Mouse (Mus musculus) thymus, postnatal 4 days (tissue): Measurements from ENCODE around the gene Sapcd2.
"Not testable (repeated sequence)": the region's sequence is repeated elsewhere in the genome, so short reads cannot be mapped to it uniquely, and the experiment has no call there.

Experiments
- DNase-seq: peaks from one replicate; pipeline ENCODE4 v3.0.0; 2021

Gene Sapcd2

DNA sequence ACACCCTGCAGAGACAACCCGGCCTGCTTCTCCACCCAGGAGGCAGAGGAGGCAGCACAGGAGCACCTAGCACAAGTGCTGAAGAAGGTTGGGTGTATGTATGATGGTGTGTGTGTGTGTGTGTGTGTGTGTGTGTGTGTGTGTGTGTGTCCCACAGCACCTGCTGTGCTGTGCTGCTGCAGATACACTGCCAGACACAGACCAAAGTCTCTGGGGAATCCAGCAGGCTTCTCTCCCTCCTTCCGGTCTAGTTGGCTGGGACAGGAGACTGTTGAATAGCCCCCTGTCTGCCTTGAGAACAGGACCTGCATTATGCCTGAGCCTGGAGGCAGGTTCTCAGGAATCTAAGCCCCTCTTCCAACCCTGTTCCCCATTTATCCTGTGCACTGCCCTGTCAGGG, 1.3 kb downstream of the Sapcd2 start:
- no peak for DNase-seq

DNA sequence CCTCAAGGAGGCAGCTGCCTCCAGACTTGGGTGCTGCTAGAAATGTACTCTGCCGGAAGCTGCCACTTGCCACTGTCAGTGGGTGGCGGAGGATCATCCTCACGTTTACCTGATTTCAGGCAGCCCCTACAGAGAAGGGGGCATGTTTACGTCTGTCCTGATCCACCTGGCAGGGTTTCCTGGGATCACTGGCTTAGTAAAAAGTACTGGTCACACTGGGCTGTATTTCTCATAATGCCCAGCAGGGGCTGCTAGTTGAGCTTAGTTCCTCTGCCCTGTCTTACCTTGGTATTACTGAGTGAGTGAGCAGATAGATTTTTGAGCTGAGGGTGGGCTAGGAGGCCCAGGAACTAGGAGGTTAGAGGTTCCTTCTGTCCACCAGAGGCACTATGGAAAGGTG, 4.5 kb downstream of the Sapcd2 start:
- peak; percentile 61 for DNase-seq

DNA sequence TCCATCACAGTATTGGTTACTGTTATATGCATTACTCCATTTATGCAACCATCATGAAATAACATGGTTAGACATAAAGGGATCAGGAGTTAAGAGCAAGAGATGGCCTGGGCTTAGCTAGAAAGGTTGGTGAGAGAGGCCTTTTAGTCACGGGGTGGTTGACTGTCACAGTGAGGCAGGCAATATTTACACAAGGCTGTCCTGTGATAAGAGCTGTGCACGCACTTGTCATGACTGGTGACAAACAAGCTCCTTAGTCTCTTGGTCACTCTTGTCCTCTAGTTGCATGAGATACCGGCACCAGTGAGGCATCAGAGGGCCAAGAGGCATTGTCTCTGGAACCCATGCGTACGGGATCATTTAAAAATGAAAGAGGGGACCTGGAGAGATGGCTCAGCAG, 12.4 kb downstream of the Sapcd2 start:
- no peak for DNase-seq

DNA sequence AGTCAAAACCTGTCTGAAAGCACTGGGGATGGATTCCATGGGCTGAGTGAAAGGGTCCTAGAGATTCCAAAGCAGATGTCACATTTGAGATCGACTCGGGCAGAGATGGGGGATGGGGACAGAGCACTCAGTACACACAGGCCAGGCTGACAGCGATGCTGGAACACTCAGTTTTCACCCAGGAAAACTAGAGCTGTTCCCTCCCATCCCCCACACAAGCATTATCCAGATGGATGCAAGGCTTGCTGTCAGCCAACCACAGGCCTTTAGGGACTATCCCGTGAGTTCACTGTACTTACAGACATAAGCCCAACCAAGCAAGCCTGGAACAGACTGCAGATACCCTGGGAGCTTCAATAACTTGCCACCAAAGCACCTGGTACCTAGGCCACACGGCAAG, 19.1 kb downstream of the Sapcd2 start:
- DNase-seq, result no peak

DNA sequence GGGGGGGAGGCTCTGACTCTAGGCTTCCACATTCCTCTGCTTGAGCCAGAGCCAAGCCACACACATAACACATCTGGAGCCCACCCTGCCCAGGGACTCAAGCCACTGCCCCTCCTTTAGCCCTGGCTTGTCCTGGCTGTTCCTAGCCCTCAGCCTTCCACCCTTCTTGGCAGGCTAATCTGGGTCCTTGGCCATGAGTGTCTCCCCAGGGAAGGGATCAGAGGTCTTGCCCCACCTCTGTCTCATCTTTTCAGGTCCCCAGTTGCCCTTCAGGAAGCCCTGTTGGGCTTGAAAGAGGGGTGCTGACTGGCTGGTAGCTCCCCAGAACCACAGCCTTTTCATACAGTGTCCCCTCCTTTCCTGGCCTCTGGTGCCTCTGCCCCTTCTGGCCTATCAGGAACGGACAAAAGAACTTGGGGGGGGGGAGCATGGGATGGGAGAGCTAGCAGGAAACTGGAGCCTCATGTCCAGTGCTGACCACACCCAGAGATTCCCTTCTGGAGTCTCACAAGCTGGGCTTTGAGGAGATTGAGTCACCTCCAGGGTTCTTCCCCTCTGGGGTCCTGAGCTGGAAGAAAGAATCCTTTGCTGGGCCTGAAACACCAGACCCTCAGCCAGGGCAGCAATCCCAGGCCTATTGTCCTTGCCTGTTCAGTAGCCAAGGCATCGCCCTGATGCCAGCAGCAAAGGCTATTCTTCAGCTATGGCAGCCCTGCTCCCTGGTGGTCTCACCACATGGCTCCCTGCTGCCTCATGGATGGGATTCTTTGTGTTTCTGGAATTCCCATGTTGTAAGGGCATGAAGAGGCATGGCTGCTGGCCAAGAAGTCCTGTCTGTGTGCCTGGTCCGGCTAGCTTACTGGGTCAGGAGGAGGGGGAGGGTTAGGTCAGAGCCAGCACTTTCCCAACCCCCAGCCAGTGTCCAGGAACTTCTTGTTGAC, 22.4 kb downstream of the Sapcd2 start:
- DNase-seq, result no peak

DNA sequence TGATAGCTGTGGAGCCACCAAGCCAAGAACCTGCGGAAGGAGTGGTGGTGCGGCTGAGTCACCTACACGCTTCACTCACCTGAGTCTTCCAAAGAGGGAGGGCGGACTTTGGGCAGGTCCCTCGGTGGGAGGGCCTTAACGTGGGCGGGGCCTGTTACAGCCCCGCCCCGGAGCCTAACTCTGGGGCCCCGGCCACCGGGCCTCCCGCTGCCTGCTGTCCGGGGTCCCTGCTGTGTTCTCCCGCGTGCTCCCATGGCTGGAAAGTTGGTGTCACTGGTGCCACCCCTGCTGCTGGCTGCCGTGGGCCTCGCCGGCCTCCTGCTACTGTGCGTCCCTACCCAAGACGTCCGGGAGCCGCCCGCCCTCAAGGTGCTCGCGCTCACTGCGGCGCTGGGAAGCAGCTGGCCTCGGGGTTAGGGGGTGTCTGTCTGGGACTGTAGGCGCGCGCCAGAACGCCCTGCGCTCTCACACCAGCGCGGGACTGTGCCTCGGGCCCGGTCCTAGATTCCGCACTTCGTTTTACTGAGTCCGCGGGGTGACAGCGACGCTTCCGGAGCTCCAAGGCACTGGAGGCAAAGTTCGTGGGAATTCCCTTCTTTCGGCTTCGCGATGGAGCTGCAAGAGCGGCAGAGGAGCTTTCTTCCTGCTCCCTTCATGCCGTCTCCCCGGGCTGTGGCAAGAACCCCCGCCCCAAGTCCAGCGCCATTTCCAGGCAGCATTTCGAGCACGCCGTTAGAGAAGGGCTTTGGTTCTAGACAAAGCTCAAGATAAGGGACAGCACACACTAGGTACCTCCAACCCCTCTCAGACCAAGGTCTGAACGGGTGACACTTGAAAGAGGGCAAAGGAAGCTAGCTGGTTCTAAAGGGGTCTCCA, 23.8 kb downstream of the Sapcd2 start, which contains the start of gene Entpd2:
TSS of gene Entpd2 (plus strand) at position 154 of the 876 bp plus-strand sequence.
- DNase-seq, result peak; percentile 46

DNA sequence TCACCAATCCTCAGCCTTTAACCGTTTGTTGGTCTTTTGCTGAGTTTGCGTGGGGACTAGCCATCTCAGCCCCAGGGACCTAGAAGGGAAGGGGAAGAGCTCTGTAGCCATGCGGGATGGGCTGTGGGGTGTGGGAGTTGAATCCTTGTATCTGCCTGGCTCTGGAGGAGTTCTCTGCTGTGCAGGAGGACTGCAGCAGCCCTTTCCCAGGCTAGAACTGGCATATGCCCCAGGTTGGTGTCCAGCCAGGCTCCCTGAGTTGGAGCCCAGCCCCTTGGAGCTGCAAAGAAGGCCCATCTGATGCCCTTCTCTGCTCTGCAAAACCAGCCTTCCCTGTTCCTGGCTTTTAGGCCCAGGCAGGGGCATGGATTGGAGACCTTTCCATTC, 24.5 kb downstream of the Sapcd2 start:
- no peak for DNase-seq

DNA sequence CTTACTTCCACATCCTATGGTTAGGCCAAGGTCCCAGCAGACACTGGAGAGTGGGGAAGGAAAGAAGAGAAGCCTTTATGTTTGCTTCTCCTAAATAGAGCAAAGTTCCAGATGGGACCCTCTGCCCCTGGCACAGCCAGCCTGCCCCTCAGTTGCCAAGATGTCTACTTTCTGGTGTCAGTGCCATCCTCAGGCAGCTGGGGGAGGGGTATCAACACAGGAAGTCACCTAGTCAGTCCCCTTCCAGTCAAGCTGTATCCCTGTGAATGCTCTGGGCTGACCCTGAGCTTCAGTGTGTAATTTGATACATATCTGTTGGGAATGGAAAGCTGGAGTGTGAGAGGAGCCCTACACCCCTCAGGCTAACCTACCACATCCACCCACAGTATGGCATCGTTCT, 24.9 kb downstream of the Sapcd2 start:
- DNase-seq, result no peak

DNA sequence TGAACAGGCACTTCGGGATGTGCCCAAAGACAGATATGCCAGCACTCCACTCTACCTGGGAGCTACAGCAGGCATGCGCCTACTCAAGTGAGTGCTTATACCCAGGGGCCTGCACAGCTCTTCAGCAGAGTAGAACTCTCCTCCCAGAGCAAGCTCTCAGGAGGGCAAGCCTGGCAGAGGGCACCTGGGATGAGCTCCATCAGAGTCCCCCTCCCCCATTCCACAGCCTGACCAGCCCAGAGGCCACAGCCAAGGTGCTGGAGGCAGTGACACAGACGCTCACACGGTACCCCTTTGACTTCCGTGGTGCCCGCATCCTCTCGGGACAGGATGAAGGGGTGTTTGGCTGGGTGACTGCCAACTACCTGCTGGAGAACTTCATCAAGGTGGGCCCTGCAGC, 25.9 kb downstream of the Sapcd2 start:
- DNase-seq, result no peak

DNA sequence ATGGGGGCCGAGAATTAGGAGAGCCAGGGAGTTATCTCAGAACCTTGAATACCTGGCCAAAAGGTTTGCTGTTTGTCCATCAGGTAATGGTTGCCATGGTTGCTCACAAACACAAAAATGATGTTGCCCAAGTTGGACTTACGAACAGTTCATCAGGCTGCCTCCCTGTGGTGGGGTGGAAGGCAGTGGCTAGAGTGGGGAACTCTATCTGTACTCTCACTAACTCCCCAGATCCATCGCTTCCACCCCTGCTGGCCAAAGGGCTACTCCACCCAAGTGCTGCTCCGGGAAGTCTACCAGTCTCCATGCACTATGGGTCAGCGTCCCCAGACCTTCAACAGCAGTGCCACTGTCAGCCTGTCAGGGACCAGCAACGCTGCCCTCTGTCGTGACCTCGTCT, 26.9 kb downstream of the Sapcd2 start, which contains the start of gene Npdc1:
TSS of gene Npdc1 (plus strand) at position 301 of the 400 bp plus-strand sequence.
- DNase-seq, result no peak

DNA sequence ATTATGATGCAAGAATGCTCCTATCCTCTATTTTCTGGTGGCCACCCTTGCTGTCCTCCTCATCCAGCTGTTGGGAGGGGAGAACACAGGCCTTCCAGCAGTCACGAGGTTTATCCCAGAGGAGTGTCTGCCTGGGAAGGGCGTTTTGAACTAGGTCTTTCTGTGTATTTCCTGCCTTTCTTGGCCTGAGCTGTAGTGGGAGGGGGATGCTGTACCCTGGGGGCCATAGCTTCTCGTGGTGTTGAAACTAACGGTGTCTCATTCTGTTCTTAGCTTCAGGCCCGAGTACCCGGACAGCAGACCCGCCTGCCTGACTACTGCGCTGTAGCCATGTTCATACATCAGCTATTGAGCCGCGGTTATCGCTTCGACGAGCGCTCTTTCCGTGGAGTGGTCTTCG, 28.2 kb downstream of the Sapcd2 start:
- DNase-seq, result no peak

DNA sequence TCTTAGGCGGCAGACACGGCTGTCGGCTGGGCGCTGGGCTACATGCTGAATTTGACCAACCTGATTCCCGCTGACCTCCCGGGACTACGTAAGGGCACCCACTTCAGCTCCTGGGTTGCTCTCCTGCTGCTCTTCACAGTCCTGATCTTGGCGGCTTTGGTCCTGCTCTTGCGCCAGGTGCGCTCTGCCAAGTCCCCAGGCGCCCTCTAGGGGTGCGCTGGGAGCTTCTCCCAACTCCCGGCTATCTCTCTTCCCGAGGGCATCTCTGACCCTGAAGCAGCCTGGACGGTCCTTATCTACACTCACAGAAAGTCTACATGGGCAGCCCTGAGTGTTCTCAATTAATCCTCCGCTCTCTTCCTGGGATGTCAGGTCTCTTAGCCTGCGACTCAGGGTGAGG, 28.6 kb downstream of the Sapcd2 start:
- DNase-seq, result peak; percentile 67

DNA sequence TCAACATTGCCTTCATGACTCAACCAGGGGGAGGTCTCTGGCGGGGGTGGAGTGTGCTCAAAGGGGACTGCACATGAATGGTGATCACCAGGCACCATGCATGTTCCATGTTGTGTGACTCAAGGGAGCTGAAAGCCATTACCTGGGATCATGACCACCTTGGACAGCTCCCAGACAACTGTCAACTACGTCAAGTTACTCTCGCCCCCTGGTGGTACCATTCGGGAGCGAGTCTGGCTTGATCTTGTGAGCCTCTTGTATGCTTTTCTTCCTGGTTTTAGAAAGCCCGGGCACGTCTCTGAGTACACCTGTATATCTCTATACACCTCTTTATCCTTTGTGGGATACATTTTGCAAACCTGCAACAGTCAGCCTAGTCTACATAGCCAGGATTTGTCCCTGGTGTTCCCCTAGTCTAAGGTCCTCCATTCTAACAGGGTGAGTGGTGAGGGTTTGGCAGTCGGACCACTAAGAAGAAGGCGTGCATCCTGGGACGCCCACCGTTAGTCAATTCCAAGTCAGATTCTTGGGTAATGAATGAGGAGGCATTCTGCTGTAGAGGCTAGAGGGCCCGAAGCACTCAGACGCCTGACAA, 30.4 kb downstream of the Sapcd2 start:
- DNase-seq, result peak; percentile 94

DNA sequence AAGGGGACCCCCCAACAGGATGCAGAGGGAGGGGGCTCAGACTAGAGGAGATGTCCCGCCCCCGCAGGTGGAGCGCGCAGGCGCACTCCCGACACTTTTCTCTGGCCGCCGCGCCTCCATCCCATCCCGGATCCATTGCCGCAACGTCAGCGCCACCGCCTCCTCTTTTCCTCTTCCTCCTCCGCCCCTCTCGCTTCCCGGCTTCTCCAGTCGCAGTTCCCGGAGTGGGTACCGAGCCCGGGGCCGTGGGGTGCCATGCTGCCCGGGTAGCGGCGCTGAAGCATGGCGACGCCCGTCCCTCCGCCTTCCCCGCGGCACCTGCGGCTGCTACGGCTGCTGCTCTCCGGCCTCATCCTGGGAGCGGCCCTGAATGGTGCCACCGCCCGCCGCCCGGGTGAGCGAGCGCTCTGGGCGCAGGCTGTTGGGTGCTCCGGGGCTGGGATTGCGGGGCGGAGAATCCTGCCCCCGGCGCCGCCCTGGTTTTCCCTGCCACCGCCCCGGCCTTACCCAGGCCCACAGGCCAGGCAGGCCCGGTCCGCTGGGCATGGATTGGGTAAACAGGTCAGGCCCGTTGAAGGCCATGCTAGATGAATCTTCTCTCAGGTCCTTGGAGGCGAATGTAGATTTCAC, 31.0 kb downstream of the Sapcd2 start:
- DNase-seq, result peak; percentile 57

DNA sequence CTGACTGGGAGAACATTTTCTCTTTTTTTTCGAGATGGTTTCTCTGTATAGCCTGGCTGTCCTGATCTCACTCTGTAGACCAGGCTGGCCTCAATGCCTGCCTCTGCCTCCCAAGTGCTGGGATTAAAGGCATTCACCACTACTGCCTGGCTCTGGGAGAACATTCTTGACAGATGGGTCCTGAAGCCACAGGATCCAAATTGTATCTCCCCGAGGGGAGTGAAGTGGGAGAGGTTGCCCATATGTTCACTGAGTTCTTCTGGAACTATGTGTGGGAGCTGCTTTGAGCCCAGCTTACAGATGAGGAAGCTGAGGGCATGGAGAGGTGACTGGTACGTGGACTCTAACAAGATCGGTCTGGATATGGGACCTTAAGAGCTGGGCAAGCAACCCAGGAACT, 31.9 kb downstream of the Sapcd2 start:
- no peak for DNase-seq

DNA sequence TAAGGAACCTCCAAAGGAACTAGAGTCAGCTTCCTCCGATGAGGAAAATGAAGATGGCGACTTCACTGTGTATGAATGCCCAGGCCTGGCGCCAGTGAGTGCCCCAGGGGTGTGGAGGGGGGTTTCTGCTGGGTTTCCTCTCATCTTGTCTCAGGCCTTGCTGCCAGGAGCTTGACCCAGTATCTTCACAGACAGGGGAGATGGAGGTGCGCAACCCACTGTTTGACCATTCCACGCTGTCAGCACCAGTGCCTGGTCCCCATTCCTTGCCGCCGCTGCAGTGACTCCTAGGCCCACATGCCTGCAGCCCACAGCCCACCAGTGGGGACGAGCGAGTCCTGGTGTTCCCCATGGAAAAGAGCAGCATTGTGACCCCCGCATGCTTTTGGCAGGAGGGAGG, 36.8 kb downstream of the Sapcd2 start:
- no peak for DNase-seq

DNA sequence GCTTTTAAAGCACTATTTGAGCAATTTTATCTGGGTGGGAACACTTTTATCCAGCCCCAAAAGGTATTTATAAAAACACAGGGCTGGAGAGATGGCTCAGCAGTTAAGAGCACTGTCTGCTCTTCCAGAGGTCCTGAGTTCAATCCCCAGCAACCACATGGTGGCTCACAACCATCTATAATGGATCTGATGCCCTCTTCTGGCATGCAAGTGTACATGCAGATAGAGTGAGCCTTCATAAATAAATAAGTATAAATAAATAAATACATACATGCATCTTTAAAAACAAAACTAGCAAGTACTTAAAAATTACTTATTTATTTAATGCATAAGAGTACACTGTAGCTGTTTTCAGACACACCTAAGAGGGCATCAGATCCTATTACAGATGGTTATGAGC, 41.3 kb downstream of the Sapcd2 start:
- DNase-seq, result not testable (repeated sequence)

DNA sequence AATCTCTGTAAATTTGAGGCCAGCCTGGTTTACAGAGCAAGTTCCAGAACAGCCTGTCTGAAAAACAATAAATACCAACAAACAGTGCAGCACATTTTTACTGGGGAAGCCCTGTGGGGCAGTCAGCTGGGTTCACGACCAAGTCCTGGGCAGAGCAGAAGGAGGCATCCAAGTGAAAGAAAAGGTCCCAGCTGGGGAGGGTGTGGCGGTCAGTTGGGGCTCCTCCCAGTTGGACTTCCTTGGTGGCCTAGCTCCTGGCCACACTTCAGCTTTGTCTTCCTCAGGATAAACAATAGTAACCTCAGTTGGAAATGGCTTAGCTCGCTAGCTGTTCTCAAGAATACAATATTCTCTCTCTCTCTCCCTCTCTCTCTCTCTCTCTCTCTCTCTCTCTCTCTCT, 45.3 kb downstream of the Sapcd2 start:
- no peak for DNase-seq

DNA sequence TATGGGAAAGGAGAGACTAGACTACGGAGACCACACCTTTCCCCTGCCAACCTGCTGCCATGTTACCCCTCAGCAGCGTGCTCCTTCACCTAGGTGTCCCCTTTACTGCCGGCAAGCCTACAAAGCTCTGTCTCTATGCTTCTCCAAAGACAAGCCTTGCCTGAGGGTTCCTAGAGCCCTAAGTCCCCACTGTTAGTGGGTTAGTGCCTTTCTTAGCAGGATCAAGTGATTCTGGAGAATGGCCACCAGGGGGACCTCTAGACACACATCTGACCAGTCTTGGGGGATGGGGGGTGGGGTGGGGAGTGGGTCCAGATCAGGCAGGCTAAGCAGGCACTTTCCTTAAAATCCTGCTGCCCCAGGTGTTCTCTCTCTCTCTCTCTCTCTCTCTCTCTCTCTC, 49.8 kb downstream of the Sapcd2 start:
- DNase-seq, result peak; percentile 74

DNA sequence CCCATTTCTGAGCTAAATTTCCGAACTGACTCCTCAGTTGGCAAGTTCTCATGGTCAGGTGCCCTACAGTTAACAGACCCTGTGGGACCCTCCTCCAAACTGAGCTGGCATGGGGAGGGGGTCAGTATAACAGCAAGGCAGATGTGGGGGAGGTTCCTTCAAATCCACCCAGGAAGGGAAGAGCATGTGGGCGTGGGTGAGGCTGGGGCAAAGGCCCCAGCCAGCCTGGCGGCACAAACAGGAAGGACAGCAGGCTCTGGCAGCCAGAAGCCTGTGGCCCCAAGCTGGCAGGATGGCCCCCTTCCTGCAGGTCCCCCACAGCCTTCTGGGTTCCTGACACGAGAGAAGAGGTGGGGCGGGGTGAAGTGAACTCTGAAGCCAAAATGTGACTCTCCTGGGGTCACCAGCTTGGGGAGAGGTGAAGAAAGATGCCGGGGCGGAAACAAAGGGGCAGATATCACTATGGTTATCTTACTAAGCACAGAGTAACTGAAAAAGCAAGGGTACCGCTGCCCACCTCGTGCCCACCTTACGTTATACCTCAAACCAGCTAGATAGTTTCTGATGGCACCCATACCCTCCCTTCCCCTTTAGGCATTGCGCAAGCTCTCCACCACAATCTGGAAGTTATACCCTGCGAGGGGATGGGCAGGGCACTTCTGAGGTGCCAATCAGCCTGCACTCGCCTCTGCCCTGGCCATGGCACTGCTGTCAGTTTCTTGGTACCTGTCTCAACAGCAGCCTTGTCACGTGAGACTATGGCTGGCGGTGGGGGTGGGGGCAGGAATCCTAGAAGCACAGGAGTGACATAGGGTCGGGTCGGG, 50.7 kb downstream of the Sapcd2 start, which contains the start of gene Fut7:
TSS of gene Fut7 (plus strand) at position 681 of the 824 bp plus-strand sequence.
- DNase-seq, result peak; percentile 59

DNA sequence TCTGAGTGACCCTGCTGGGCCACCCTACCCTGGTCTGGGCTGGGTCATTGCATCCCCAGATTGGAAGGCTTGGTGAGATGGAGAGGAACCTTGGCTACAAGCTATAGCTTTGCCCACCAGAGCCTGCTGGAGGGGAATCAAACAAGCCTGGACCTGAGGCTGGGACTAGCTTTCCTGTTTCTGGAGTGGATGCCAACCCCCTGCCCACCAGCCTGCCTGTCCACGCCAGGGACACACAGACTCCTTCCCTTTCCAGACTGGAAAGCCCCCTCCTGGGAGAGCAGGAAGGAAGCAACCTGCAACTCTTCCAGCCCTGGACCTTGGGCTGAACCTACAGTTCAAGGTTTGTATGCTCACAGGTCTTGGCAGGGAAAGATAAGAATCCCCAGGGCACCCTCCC, 51.5 kb downstream of the Sapcd2 start:
- DNase-seq, result no peak

DNA sequence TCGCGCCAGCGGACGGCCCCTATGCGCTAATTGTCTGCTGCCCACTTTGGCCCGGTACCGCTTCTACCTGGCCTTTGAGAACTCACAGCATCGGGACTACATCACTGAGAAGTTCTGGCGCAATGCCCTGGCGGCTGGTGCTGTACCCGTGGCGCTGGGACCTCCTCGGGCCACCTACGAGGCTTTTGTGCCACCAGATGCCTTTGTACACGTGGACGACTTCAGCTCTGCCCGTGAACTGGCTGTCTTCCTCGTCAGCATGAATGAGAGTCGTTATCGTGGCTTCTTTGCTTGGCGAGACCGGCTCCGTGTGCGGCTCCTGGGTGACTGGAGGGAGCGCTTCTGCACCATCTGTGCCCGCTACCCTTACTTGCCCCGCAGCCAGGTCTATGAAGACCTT, 53.4 kb downstream of the Sapcd2 start:
- no peak for DNase-seq
